Mouse (Mus musculus): ENCODE measurements around the gene Dut. TPM values are rescaled to one million over a fixed set of nuclear protein-coding genes. Genes with fewer than 3 reads are reported as not detected.

Dut gene
- total and polyA plus RNA-seq, 3 experiments: 197 to 348 (median 232) TPM

- H3K4me1 ChIP-seq (ENCODE audit: control insufficient read depth in 1 of 2, insufficient read depth in 2 of 2): peaks cover 4 to 24% of the 10 kb centered on the region in 2 experiments; a peak in 2 of 4 replicates
- H3K9ac ChIP-seq (ENCODE audit: insufficient read depth, low read depth): no peak overlapping the region; the same call in 1 of the 2 replicates
- DNase-seq (ENCODE audit: extremely low read depth): no peak
- peaks cover 3% of the 10 kb centered on the region for H3K9me3 ChIP-seq (replicated peaks; ENCODE audit: low read length)
- no peak overlapping the region for H3K4me3 ChIP-seq (replicated peaks in 1 of 3; ENCODE audit: low read depth in 2 of 3, low read length in 2 of 3, poor library complexity in 1 of 3)
- in situ Hi-C loops (cut with MboI; ENCODE audit: low pct_ligation_motif_present, low pct_unique_long_range_greater_than_20kb, low sequenced_read_pairs) (no loop called here), dilution Hi-C loops (cut with MboI; ENCODE audit: extremely low pct_ligation_motif_present, extremely low pct_unique_long_range_greater_than_20kb, low sequenced_read_pairs) (no loop called here)
- peaks cover 78% of the 10 kb centered on the region for H3K79me2 ChIP-seq (replicated peaks; ENCODE audit: control insufficient read depth, extremely low read depth, insufficient read depth, poor library complexity, severe bottlenecking)
- H3K27me3 ChIP-seq (replicated peaks): no peaks in the 10 kb centered on the region
- H3K4me2 ChIP-seq (ENCODE audit: insufficient read depth, low read depth, poor library complexity, severe bottlenecking): no peak overlapping the region; the same call in 1 of the 2 replicates
- no peak overlapping the region for H3K27ac ChIP-seq (ENCODE audit: insufficient read depth, low read depth)
- TF ChIP-seq CTCF (conservative IDR thresholded peaks at IDR 0.05 in 1 of 2, IDR thresholded peaks at IDR 0.05 in 1 of 2; ENCODE audit: low read depth in 2 of 2, low read length in 2 of 2) (peak in 1 of 2 experiments; percentile 55; a peak in 3 of 4 replicates), GABPA (IDR thresholded peaks at IDR 0.05; ENCODE audit: insufficient replicate concordance, low read depth, low read length) (no peak), MAX (IDR thresholded peaks at IDR 0.05; ENCODE audit: low read length) (no peak), TCF12 (IDR thresholded peaks at IDR 0.05; ENCODE audit: low read depth, low read length) (no peak)
- peaks cover 46 to 64% of the 10 kb centered on the region in 2 experiments for H3K36me3 ChIP-seq (replicated peaks in 1 of 2; ENCODE audit: control insufficient read depth in 1 of 2, insufficient read depth in 1 of 2, low read length in 1 of 2)
Observed at GRCm38 (mm10) chr2:125251781-125252180, 4.8 kb downstream of the Dut start.

DNA sequence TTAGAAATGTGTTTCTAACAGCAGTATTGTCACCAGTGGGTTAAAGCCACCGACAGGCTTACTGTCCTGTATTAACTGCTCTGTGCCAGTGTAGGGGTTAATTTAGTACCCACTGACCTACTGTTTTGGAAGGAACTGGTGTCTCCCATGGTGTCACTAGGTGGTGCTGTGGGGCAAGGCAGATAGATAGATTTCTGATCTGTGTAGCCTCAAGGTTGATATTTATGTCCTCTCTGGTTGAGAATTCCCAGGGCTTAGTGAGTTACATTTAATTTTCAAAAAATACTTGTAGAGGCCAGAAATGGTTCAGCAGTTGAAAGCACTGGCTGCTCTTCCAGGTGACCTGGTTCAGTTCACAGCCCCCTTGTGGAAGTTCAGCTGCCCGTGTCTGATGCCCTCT is 5.3 kb downstream of the Dut start:
- Histone ChIP-seq H3K4me1 (ENCODE audit: control insufficient read depth in 1 of 2, insufficient read depth in 2 of 2) (peaks cover 4 to 24% of the 10 kb centered on the region in 2 experiments; a peak in 2 of 4 replicates), H3K27me3 (replicated peaks) (no peaks in the 10 kb centered on the region), H3K27ac (ENCODE audit: insufficient read depth, low read depth) (no peak overlapping the region), H3K4me3 (replicated peaks in 1 of 3; ENCODE audit: low read depth in 2 of 3, low read length in 2 of 3, poor library complexity in 1 of 3) (no peak overlapping the region), H3K4me2 (ENCODE audit: insufficient read depth, low read depth, poor library complexity, severe bottlenecking) (no peak overlapping the region), H3K9ac (ENCODE audit: insufficient read depth, low read depth) (no peak overlapping the region), H3K36me3 (replicated peaks in 1 of 2; ENCODE audit: control insufficient read depth in 1 of 2, insufficient read depth in 1 of 2, low read length in 1 of 2) (peaks cover 51 to 69% of the 10 kb centered on the region in 2 experiments), H3K79me2 (replicated peaks; ENCODE audit: control insufficient read depth, extremely low read depth, insufficient read depth, poor library complexity, severe bottlenecking) (peaks cover 78% of the 10 kb centered on the region), H3K9me3 (replicated peaks; ENCODE audit: low read length) (peaks cover 3% of the 10 kb centered on the region)
- in situ Hi-C loops (cut with MboI; ENCODE audit: low pct_ligation_motif_present, low pct_unique_long_range_greater_than_20kb, low sequenced_read_pairs): no loop called here
- dilution Hi-C loops (cut with MboI; ENCODE audit: extremely low pct_ligation_motif_present, extremely low pct_unique_long_range_greater_than_20kb, low sequenced_read_pairs): no loop called here
- peak; percentile 54 for DNase-seq (ENCODE audit: extremely low read depth)
- TF ChIP-seq ZMIZ1 (IDR thresholded peaks at IDR 0.05; ENCODE audit: low read depth, low read length) (no peak), RAD21 (IDR thresholded peaks at IDR 0.05; ENCODE audit: low read depth, low read length) (peak; percentile 31), CHD2 (IDR thresholded peaks at IDR 0.05; ENCODE audit: low read length) (no peak), SMC3 (IDR thresholded peaks at IDR 0.05; ENCODE audit: low read depth, low read length) (0 out of 2 replicates have a peak, but pooled peaks have one; percentile 14), CTCF (conservative IDR thresholded peaks at IDR 0.05 in 1 of 2, IDR thresholded peaks at IDR 0.05 in 1 of 2; ENCODE audit: low read depth in 2 of 2, low read length in 2 of 2) (peak in 1 of 2 experiments; percentile 68; a peak in 3 of 4 replicates)

- dilution Hi-C loops (cut with MboI; ENCODE audit: extremely low pct_ligation_motif_present, extremely low pct_unique_long_range_greater_than_20kb, low sequenced_read_pairs): no loop called here
- Histone ChIP-seq H3K4me2 (ENCODE audit: insufficient read depth, low read depth, poor library complexity, severe bottlenecking) (no peak overlapping the region), H3K27me3 (replicated peaks) (no peaks in the 10 kb centered on the region), H3K27ac (ENCODE audit: insufficient read depth, low read depth) (no peak overlapping the region), H3K36me3 (replicated peaks in 1 of 2; ENCODE audit: control insufficient read depth in 1 of 2, insufficient read depth in 1 of 2, low read length in 1 of 2) (peaks cover 61 to 81% of the 10 kb centered on the region in 2 experiments), H3K9ac (ENCODE audit: insufficient read depth, low read depth) (no peak overlapping the region), H3K9me3 (replicated peaks; ENCODE audit: low read length) (peaks cover 3% of the 10 kb centered on the region), H3K79me2 (replicated peaks; ENCODE audit: control insufficient read depth, extremely low read depth, insufficient read depth, poor library complexity, severe bottlenecking) (peaks cover 66% of the 10 kb centered on the region), H3K4me3 (replicated peaks in 1 of 3; ENCODE audit: low read depth in 2 of 3, low read length in 2 of 3, poor library complexity in 1 of 3) (no peak overlapping the region), H3K4me1 (ENCODE audit: control insufficient read depth in 1 of 2, insufficient read depth in 2 of 2) (peaks cover 4 to 24% of the 10 kb centered on the region in 2 experiments; a peak in 2 of 4 replicates)
- no peak for DNase-seq (ENCODE audit: extremely low read depth)
- in situ Hi-C loops (cut with MboI; ENCODE audit: low pct_ligation_motif_present, low pct_unique_long_range_greater_than_20kb, low sequenced_read_pairs): no loop called here
- TF ChIP-seq MAFK (IDR thresholded peaks at IDR 0.05; ENCODE audit: insufficient replicate concordance, low read length) (no peak), CTCF (conservative IDR thresholded peaks at IDR 0.05 in 1 of 2, IDR thresholded peaks at IDR 0.05 in 1 of 2; ENCODE audit: low read depth in 2 of 2, low read length in 2 of 2) (no peak), MAX (IDR thresholded peaks at IDR 0.05; ENCODE audit: low read length) (no peak), USF1 (IDR thresholded peaks at IDR 0.05; ENCODE audit: low read depth, low read length) (no peak), POLR2A (IDR thresholded peaks at IDR 0.05; ENCODE audit: low read depth, low read length) (no peak), ZNF384 (IDR thresholded peaks at IDR 0.05; ENCODE audit: low read depth, low read length) (no peak), NELFE (IDR thresholded peaks at IDR 0.05; ENCODE audit: low read depth, low read length) (no peak)
Observed at GRCm38 (mm10) chr2:125253699-125254098, 6.7 kb downstream of the Dut start.

Data from CH12.LX (cell line).